Mouse (Mus musculus) right cerebral cortex, postnatal 10 days (tissue): Measurements from ENCODE around the gene Atad3a.
A peak's percentile ranks its signal among the peaks of the same experiment; 100 is the strongest.

ENCODE experiments used
- DNase-seq, 2 experiments: peaks; one replicate each; pipeline ENCODE4 v3.0.0; 2021; ENCODE audit warnings: low spot score in 2 of 2

Atad3a gene

DNA sequence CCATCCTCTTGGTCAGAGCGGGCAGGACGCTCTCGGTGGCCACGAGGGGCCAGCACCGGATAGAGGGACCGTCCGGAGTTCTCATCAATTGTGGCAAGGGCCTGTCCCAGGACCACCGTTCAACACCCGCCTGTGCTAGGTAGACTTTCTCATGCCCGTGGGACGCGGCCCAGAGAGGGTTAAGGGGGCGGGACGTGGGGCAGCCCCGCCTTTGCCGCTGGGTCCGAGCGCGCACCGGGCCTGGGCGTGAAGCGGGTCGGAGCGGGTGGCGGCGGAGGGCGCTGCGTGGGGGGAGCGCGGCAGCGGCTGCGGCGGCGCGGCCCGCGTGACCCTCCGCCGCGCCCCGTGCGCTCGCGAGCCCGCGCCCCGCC is 66.8 kb downstream of the Atad3a start, which contains the start of gene Fndc10:
Gene Fndc10, plus strand, starts transcription at position 232 of the 371 bp plus-strand sequence.
- peak; percentile 86 for DNase-seq

DNA sequence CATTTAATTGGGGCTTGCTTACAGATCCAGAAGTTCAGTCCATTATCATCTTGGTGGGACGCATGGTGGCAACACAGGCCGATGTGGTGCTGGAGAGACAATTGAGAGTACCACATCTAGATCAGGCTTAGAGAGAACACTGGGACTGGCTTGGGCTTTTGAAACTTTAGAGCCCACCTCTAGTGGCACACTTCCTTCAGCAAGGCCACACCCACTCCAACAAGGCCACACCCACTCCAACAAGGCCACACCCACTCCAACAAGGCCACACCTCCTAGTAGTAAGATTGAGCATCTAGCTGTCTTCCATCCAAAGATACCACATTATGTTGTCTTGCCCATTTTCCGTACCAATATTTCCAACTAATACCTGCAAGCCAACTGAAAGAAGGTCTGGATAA is 68.5 kb downstream of the Atad3a start:
- DNase-seq: no peak
